Mouse (Mus musculus): Measurements from ENCODE around the gene Hspb11. TPM values are rescaled to one million over a fixed set of nuclear protein-coding genes. Genes with fewer than 3 reads are reported as not detected.
A peak's percentile ranks its signal among the peaks of the same experiment; 100 is the strongest.

The Hspb11 gene
- polyA plus RNA-seq (2015; fragmentation: Nextera tagmentation; extraction: Ambion mirVana): 28.1 and 39.1 TPM in 2 replicates

DNA sequence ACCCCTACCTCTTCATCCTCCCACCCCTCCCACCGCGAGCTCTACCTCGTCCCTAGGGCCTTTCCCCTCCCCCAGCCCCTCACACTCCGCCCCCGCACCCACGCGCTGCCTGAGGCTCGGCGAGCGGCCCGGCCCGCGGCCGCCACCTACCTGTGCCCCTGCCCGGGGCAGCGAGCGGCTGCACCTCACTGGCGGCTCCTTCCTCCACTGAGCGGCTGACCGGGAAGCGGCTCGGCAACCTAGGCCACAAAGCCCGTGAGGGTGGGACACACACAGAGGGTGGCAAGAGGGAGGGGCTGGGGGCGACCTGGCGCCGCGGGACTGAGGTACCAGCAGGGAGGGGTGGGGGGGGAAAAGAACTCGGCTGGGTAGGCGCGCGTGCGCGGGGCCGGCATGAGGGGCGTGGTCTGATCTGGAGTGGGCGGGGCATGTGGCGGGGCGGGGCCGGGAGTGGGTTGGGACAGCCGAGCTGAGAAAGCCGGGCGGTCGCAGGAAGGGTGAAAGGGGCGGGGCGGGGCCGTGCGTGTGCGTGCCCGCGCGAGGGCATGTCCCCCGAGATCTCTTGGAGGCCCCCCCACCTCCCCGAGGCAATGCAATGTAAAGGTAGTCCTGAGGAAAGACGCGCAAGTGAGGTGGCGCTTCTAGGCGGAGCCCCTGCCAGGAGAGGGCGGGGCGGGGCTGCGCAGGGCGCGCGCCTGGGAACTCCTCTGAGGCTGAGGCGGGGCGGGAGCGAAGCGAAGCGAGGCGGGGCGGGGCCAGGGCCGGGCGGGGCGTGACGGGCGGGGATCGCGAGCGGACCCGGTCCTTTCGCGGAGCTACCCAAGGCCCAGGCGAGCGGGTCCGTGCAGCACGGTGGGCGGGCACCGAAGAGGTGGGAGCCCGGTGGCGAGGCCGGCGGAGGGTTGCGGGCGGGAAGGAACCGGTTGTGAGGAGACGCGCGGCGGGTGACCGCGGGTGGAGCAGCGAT is at the start of gene Hspb11, which contains the start of gene Lrrc42:
Hspb11 (plus strand) TSS at position 469 of the 967 bp plus-strand sequence.
Lrrc42 (minus strand) TSS at position 408 of the 967 bp plus-strand sequence.
- Histone ChIP-seq H3K9me3 (replicated peaks; ENCODE audit: control insufficient read depth, low read length) (no peaks in the 10 kb centered on the region), H3K4me2 (ENCODE audit: low read depth, low read length) (peak within 1 kb of the TSS; percentile 82), H3K4me3 (replicated peaks; ENCODE audit: low read length) (peak within 1 kb of the TSS; percentile 78), H3K27ac (ENCODE audit: low read length) (peak within 1 kb of the TSS; percentile 79), H3K27me3 (ENCODE audit: control insufficient read depth, insufficient read depth, low read length) (no peaks in the 10 kb centered on the region), H3K9ac (ENCODE audit: low read length) (peak within 1 kb of the TSS; percentile 91), H3K36me3 (ENCODE audit: control insufficient read depth, insufficient read depth, low read length) (no peaks in the 10 kb centered on the region), H3K4me1 (ENCODE audit: control insufficient read depth, insufficient read depth, low read length) (peaks cover 17% of the 10 kb centered on the region)
- under 1% methylated on average over 88 of the region's 101 CpGs for WGBS
- ATAC-seq (ENCODE audit: insufficient read depth, low FRiP score): peak; percentile 98

DNA sequence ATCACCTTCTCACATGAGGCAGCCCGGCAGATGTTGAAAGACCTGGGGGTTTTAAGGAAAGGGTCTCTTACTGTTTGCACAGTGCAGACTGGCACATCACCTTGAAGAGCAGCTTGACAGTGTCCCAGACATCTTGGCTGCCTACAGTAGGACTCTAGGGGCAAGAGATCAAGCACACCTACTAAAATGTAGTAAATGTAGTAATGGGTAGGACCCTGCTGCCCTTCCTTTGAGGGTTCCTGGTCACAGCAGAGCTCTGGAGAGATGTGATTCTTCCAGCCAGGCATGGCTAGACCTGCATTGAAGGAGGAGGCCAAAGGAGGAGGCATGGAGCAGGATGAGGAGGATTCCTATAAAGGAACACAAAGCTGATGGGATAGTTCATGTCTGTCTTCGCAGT is 46.4 kb upstream of the Hspb11 start:
- 94% methylated on average over 2 of the region's 2 CpGs for WGBS
- no peaks in the 10 kb centered on the region for H3K27me3 ChIP-seq (ENCODE audit: control insufficient read depth, insufficient read depth, low read length)
- ATAC-seq (ENCODE audit: insufficient read depth, low FRiP score): no peak
- no peak overlapping the region for H3K27ac ChIP-seq (ENCODE audit: low read length)
- no peak overlapping the region for H3K4me2 ChIP-seq (ENCODE audit: low read depth, low read length)
- H3K4me1 ChIP-seq (ENCODE audit: control insufficient read depth, insufficient read depth, low read length): no peaks in the 10 kb centered on the region
- H3K36me3 ChIP-seq (ENCODE audit: control insufficient read depth, insufficient read depth, low read length): 0 out of 2 replicates have a peak, but pooled peaks cover 9% of the 10 kb centered on the region
- H3K9ac ChIP-seq (ENCODE audit: low read length): no peak overlapping the region
- no peaks in the 10 kb centered on the region for H3K9me3 ChIP-seq (replicated peaks; ENCODE audit: control insufficient read depth, low read length)
- no peak overlapping the region for H3K4me3 ChIP-seq (replicated peaks; ENCODE audit: low read length)

DNA sequence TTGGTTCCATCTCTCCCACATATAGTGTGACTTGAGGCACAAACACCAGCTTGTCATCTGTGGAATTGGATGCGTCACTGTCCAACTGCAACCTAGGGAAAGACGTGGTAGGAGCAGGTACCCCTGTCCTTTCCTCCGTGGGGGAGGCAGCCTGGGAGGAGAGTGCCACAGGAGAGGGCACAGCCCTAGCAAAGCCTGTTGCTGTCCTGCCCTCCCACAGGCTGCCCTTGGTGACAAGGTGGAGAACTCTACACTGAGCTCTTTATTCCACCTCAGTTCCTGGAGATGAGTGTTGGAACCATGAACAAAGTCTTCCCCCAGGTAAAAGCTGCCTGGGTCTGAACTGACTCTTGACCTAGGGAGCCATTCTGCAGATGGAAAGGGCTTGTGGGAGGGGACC is 44.5 kb upstream of the Hspb11 start, which contains the start of gene Ldlrad1:
Ldlrad1 (plus strand) TSS at position 301 of the 400 bp plus-strand sequence.
- Histone ChIP-seq H3K9ac (ENCODE audit: low read length) (no peak within 1 kb of the TSS), H3K27ac (ENCODE audit: low read length) (peak within 1 kb of the TSS; percentile 46), H3K9me3 (replicated peaks; ENCODE audit: control insufficient read depth, low read length) (no peaks in the 10 kb centered on the region), H3K27me3 (ENCODE audit: control insufficient read depth, insufficient read depth, low read length) (no peaks in the 10 kb centered on the region), H3K4me2 (ENCODE audit: low read depth, low read length) (no peak within 1 kb of the TSS), H3K4me3 (replicated peaks; ENCODE audit: low read length) (no peak within 1 kb of the TSS), H3K36me3 (ENCODE audit: control insufficient read depth, insufficient read depth, low read length) (0 out of 2 replicates have a peak, but pooled peaks cover 2% of the 10 kb centered on the region), H3K4me1 (ENCODE audit: control insufficient read depth, insufficient read depth, low read length) (no peaks in the 10 kb centered on the region)
- WGBS: 83% methylated on average over 3 of the region's 3 CpGs
- no peak for ATAC-seq (ENCODE audit: insufficient read depth, low FRiP score)

DNA sequence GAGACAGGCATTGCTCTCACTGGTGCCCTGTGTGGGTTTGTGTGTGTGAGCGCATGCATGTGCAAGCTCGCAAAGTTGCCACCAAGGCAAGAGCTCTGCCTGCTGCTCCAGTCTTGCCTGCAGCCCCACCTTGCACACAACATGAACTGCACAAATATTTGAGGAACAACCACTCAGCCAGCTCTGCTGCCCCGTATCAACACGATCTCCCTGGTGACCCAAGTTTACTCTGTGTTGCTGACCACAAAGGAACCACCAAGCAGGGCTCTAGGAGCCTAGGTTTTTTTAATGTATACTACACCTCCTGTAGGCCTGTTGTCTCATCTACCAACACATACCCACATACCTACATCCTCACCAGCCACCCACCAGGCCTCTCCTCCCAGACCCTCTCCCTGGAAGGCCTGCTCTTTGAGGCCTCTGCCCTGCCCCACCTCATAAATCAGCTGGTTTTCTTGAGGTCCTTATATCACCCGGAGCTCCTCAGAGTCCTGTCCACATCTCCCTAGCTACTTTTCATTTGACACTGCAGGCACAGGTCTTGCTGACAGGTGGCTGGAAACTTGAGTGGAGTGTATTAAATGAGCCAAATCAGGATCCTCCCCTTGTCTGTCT is 42.8 kb upstream of the Hspb11 start:
- Histone ChIP-seq H3K4me1 (ENCODE audit: control insufficient read depth, insufficient read depth, low read length) (no peaks in the 10 kb centered on the region), H3K9me3 (replicated peaks; ENCODE audit: control insufficient read depth, low read length) (no peaks in the 10 kb centered on the region), H3K36me3 (ENCODE audit: control insufficient read depth, insufficient read depth, low read length) (0 out of 2 replicates have a peak, but pooled peaks cover 2% of the 10 kb centered on the region), H3K4me3 (replicated peaks; ENCODE audit: low read length) (no peak overlapping the region), H3K27me3 (ENCODE audit: control insufficient read depth, insufficient read depth, low read length) (no peaks in the 10 kb centered on the region), H3K4me2 (ENCODE audit: low read depth, low read length) (no peak overlapping the region), H3K27ac (ENCODE audit: low read length) (peak overlapping the region; percentile 77), H3K9ac (ENCODE audit: low read length) (no peak overlapping the region)
- ATAC-seq (ENCODE audit: insufficient read depth, low FRiP score): peak; percentile 80
- 47% methylated on average over 5 of the region's 5 CpGs for WGBS

DNA sequence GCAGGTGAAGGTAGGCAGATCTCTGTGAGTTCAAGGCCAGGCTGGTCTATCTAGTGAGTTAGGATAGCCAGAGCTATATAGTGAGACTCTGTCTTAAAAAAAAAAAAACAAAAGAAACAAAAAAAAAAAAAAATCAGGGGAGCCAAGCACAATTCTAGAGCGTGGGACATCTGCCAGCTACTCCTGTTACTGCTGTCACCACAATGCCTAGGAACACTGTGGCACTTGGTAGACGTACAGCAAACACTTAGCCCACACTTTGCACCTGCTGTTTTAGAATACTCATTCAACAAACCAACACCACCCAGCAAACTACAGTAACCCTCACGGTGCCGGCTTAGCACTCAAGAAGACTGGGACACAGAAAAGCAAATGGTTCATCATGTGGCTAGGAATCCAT is 41.9 kb upstream of the Hspb11 start:
- no peak overlapping the region for H3K4me2 ChIP-seq (ENCODE audit: low read depth, low read length)
- H3K4me1 ChIP-seq (ENCODE audit: control insufficient read depth, insufficient read depth, low read length): no peaks in the 10 kb centered on the region
- 74% methylated on average over 4 of the region's 4 CpGs for WGBS
- ATAC-seq (ENCODE audit: insufficient read depth, low FRiP score): no peak
- H3K4me3 ChIP-seq (replicated peaks; ENCODE audit: low read length): no peak overlapping the region
- H3K27me3 ChIP-seq (ENCODE audit: control insufficient read depth, insufficient read depth, low read length): no peaks in the 10 kb centered on the region
- no peaks in the 10 kb centered on the region for H3K9me3 ChIP-seq (replicated peaks; ENCODE audit: control insufficient read depth, low read length)
- no peaks in the 10 kb centered on the region for H3K36me3 ChIP-seq (ENCODE audit: control insufficient read depth, insufficient read depth, low read length)
- peak overlapping the region; percentile 77; the same call in 1 of the 2 replicates for H3K27ac ChIP-seq (ENCODE audit: low read length)
- no peak overlapping the region for H3K9ac ChIP-seq (ENCODE audit: low read length)

DNA sequence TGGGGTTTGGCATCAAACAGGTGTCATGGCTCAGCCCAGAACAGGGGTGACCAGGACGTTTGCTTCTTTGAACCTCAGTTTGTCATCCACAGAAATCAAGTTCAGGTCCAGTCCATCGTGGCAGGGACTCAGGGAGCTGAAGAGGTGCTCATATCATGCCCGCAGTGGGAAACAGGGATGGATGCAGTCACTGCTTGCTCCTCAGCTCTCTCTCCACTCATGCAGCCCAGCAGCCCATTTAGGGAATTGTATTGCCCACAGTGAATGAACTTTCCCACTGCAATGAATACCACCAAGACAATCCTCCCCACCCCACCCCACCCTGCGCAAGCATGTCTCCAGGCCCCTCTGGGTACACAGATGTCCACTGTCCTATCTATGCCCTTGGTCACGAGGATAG is 41.5 kb upstream of the Hspb11 start:
- no peak overlapping the region for H3K4me2 ChIP-seq (ENCODE audit: low read depth, low read length)
- H3K27me3 ChIP-seq (ENCODE audit: control insufficient read depth, insufficient read depth, low read length): no peaks in the 10 kb centered on the region
- 81% methylated on average over 5 of the region's 5 CpGs for WGBS
- ATAC-seq (ENCODE audit: insufficient read depth, low FRiP score): no peak
- no peaks in the 10 kb centered on the region for H3K9me3 ChIP-seq (replicated peaks; ENCODE audit: control insufficient read depth, low read length)
- H3K27ac ChIP-seq (ENCODE audit: low read length): no peak overlapping the region
- no peak overlapping the region for H3K4me3 ChIP-seq (replicated peaks; ENCODE audit: low read length)
- no peak overlapping the region for H3K9ac ChIP-seq (ENCODE audit: low read length)
- H3K4me1 ChIP-seq (ENCODE audit: control insufficient read depth, insufficient read depth, low read length): no peaks in the 10 kb centered on the region
- H3K36me3 ChIP-seq (ENCODE audit: control insufficient read depth, insufficient read depth, low read length): no peaks in the 10 kb centered on the region

DNA sequence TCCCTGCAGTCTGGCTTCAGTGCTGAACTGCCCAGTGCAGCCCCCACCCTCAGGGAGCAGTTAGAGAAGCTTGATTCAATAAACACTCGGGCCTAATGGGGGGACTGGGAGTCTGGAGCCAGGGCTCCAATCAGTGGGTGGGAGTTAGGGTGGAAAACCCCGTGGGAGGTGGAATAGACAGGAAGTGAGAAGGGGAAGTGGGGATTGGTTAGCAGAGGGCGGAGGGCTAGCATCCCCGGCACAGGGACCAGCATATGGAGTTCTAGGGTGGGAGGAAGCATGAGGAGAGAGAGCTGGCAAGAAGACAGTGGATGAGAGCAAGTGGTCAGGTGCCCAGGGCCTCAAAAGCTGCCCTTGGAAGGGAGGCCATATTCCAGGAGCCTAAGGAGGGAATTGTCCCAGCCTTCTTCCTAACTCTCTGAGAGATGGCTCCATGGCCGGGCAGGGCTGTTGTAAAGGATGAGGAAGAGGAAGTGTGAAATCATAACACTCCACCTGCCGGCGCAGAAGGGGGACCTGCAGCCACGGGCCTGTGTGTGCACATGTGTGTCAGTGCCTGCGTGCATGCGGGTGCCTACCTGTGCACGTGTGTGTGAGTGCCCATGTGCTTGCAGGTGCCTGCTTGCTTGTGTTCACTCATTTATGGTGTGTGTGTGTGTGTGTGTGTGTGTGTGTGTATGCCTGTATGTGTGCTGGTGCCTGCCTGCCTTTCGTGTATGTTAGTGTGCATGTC is 39.9 kb upstream of the Hspb11 start:
- no peaks in the 10 kb centered on the region for H3K27me3 ChIP-seq (ENCODE audit: control insufficient read depth, insufficient read depth, low read length)
- no peak overlapping the region for H3K9ac ChIP-seq (ENCODE audit: low read length)
- ATAC-seq (ENCODE audit: insufficient read depth, low FRiP score): no peak; the same call in 1 of the 2 replicates
- 56% methylated on average over 12 of the region's 12 CpGs for WGBS
- no peak overlapping the region for H3K27ac ChIP-seq (ENCODE audit: low read length)
- H3K4me2 ChIP-seq (ENCODE audit: low read depth, low read length): no peak overlapping the region
- H3K4me3 ChIP-seq (replicated peaks; ENCODE audit: low read length): no peak overlapping the region
- H3K9me3 ChIP-seq (replicated peaks; ENCODE audit: control insufficient read depth, low read length): no peaks in the 10 kb centered on the region
- no peaks in the 10 kb centered on the region for H3K36me3 ChIP-seq (ENCODE audit: control insufficient read depth, insufficient read depth, low read length)
- H3K4me1 ChIP-seq (ENCODE audit: control insufficient read depth, insufficient read depth, low read length): no peaks in the 10 kb centered on the region

DNA sequence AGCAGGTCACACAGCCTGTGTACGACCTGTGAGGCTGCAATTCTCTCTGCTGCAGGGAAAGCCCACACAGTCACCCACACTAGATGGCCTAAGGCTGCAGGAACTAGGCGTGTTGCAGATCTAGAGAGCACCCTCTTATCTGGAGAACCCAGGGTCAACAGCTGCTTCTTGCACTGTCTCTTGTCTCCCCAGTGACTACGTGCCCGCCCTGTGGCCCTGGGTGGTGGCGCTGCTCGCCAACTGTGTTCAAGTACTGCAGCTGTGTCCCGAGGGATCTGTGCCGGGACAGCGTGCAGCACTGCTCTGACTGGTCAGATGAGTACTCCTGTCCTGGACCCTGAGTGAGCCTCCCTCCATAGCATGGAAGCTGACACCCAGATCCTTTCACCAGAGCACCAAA is 35.8 kb upstream of the Hspb11 start:
- Histone ChIP-seq H3K27ac (ENCODE audit: low read length) (no peak overlapping the region), H3K9me3 (replicated peaks; ENCODE audit: control insufficient read depth, low read length) (no peaks in the 10 kb centered on the region), H3K27me3 (ENCODE audit: control insufficient read depth, insufficient read depth, low read length) (no peaks in the 10 kb centered on the region), H3K36me3 (ENCODE audit: control insufficient read depth, insufficient read depth, low read length) (no peaks in the 10 kb centered on the region), H3K4me3 (replicated peaks; ENCODE audit: low read length) (no peak overlapping the region), H3K9ac (ENCODE audit: low read length) (no peak overlapping the region), H3K4me1 (ENCODE audit: control insufficient read depth, insufficient read depth, low read length) (no peaks in the 10 kb centered on the region), H3K4me2 (ENCODE audit: low read depth, low read length) (no peak overlapping the region)
- WGBS: 74% methylated on average over 9 of the region's 9 CpGs
- peak; percentile 45; the same call in 1 of the 2 replicates for ATAC-seq (ENCODE audit: insufficient read depth, low FRiP score)

Data from stomach, embryonic 16.5 days (tissue).